ENCODE assay signal across 10 mouse cellular contexts in the genomic region with DNA sequence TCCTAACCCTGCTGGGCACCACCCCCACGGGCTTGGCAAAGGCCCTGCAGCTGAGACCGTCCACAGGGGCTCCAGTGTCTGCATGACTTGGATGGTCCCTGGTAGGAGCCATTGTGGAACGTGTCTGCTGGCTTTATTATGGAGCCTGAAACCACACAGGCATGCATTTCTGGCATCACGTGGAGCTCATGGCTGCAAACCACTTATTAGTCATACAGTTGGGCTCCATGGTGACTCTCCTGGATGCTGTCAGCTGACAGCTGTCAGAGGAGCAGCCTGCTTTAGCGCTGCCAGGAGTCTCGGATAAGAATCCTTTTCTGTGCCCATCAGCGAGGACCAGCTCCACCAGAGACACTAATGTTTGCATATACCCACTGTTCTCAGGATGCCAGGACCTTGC. TPM values are rescaled to one million over a fixed set of nuclear protein-coding genes. Genes with fewer than 3 reads are reported as not detected.
DNase-seq lines count a peak whose midpoint lies in the region; ATAC-seq lines count a peak whose summit lies in the region.
"Had no signal": no experiment of that assay in that cellular context is flagged by ENCODE, and none has a peak within 500 bp of the region (broad histone marks: within the 10 kb centered on the region; RNA-seq: fewer than 3 reads in every experiment).

No protein-coding gene starts in this region.

- H3K9me3 ChIP-seq in heart, embryonic 13.5 days, result no peaks in the 10 kb centered on the region
- H3K9me3 ChIP-seq in hindbrain, embryonic 12.5 days (replicated peaks), result no peaks in the 10 kb centered on the region

- no peak overlapping the region for H3K4me2 ChIP-seq in heart, embryonic 13.5 days
- no peak overlapping the region for H3K4me2 ChIP-seq in hindbrain, embryonic 12.5 days (replicated peaks)

- H3K4me1 ChIP-seq in heart, embryonic 13.5 days, result peaks cover 36% of the 10 kb centered on the region
- H3K4me1 ChIP-seq in hindbrain, embryonic 12.5 days, result no peaks in the 10 kb centered on the region

- DNase-seq in frontal cortex, adult 2 months (ENCODE audit: extremely low spot score in 1 of 2, low spot score in 1 of 2), result peak; percentile 39 to 62
- no peak for DNase-seq in frontal cortex, postnatal 10 days (ENCODE audit: low spot score in 2 of 2)
- DNase-seq in adipocyte (ENCODE audit: low spot score), result peak; percentile 14
- peak; percentile 54 to 78 for DNase-seq in left cerebral cortex, postnatal 25 days (ENCODE audit: low spot score in 2 of 2)
- DNase-seq in urinary bladder, adult 18-20 months (ENCODE audit: low spot score in 2 of 2), result no peak
- DNase-seq: kidney, postnatal 4 days had no signal

- no peak for ATAC-seq in heart, embryonic 13.5 days (ENCODE audit: extremely low read depth, insufficient number of reproducible peaks, low FRiP score, low TSS enrichment)
- no peak for ATAC-seq in inflammation-experienced regulatory T-cells, adult 6 months
- no peak for ATAC-seq in hindbrain, embryonic 12.5 days (ENCODE audit: low FRiP score)

- WGBS in heart, embryonic 13.5 days, result 57% methylated on average over 7 of the region's 7 CpGs
- 89% methylated on average over 7 of the region's 7 CpGs for WGBS in hindbrain, embryonic 12.5 days

- intact Hi-C loops in left cerebral cortex, postnatal 25 days (cut with DNase I), result no loop called here

- no peak overlapping the region for H3K9ac ChIP-seq in heart, embryonic 13.5 days
- H3K9ac ChIP-seq in hindbrain, embryonic 12.5 days, result no peak overlapping the region

- H3K36me3 ChIP-seq in heart, embryonic 13.5 days, result peaks cover 96% of the 10 kb centered on the region
- peaks cover 90% of the 10 kb centered on the region for H3K36me3 ChIP-seq in hindbrain, embryonic 12.5 days

- H3K4me3 ChIP-seq in heart, embryonic 13.5 days, result no peak overlapping the region
- H3K4me3 ChIP-seq in hindbrain, embryonic 12.5 days, result no peak overlapping the region
- H3K4me3 ChIP-seq: erythroblast, embryonic 14.5 days had no signal

- peak overlapping the region; percentile 76 for H3K27ac ChIP-seq in heart, embryonic 13.5 days (replicated peaks)
- H3K27ac ChIP-seq in hindbrain, embryonic 12.5 days, result no peak overlapping the region

- H3K27me3 ChIP-seq in heart, embryonic 13.5 days (replicated peaks), result no peaks in the 10 kb centered on the region
- H3K27me3 ChIP-seq in hindbrain, embryonic 12.5 days, result no peaks in the 10 kb centered on the region

RNA-seq across cellular contexts. Expression of a gene that starts 7.4 kb away (rescaled TPM):
- polyA plus RNA-seq in frontal cortex, adult 2 months (2012; rRNA removed), result 74.8 and 85.2 TPM in 2 replicates
- polyA plus RNA-seq in heart, embryonic 13.5 days (2015; fragmentation: Nextera tagmentation; extraction: Ambion mirVana), result 85.7 and 86.0 TPM in 2 replicates
- total RNA-seq in left cerebral cortex, postnatal 25 days (2021), result 10 to 100 TPM; 69.2 to 74.1 TPM
- 100 to 1,000 TPM; 127 to 153 (median 139) TPM for polyA plus RNA-seq in inflammation-experienced regulatory T-cells, adult 6 months (2017; shearing (Covaris generic))
- 145 and 153 TPM in 2 replicates for polyA plus RNA-seq in hindbrain, embryonic 12.5 days (2016; fragmentation: Nextera tagmentation; extraction: Ambion mirVana)

RNA-seq across cellular contexts. Expression of a gene that starts 7.8 kb away (rescaled TPM):
- polyA plus RNA-seq in frontal cortex, adult 2 months (2012; rRNA removed), result 9.4 and 11.0 TPM in 2 replicates
- polyA plus RNA-seq in heart, embryonic 13.5 days (2015; fragmentation: Nextera tagmentation; extraction: Ambion mirVana), result 801 and 908 TPM in 2 replicates
- total RNA-seq in left cerebral cortex, postnatal 25 days (2021), result 10 to 100 TPM in 1 of 2 experiments, 1 to 10 TPM in 1; 9.2 to 12.0 TPM
- polyA plus RNA-seq in inflammation-experienced regulatory T-cells, adult 6 months (2017; shearing (Covaris generic)), result 1 to 10 TPM; 1.6 to 2.3 (median 2.3) TPM
- 6.6 and 13.2 TPM in 2 replicates for polyA plus RNA-seq in hindbrain, embryonic 12.5 days (2016; fragmentation: Nextera tagmentation; extraction: Ambion mirVana)
- polyA plus RNA-seq: erythroblast, embryonic 14.5 days had no signal

RNA-seq across cellular contexts. Expression of a gene that starts 33.5 kb away (rescaled TPM):
- polyA plus RNA-seq in frontal cortex, adult 2 months (2012; rRNA removed), result 33.8 and 34.4 TPM in 2 replicates
- polyA plus RNA-seq in heart, embryonic 13.5 days (2015; fragmentation: Nextera tagmentation; extraction: Ambion mirVana), result 26.6 and 30.0 TPM in 2 replicates
- 10 to 100 TPM; 60.6 to 67.4 TPM for total RNA-seq in left cerebral cortex, postnatal 25 days (2021)
- 1 to 10 TPM; 4.8 to 7.2 (median 6.3) TPM for polyA plus RNA-seq in inflammation-experienced regulatory T-cells, adult 6 months (2017; shearing (Covaris generic))
- polyA plus RNA-seq in hindbrain, embryonic 12.5 days (2016; fragmentation: Nextera tagmentation; extraction: Ambion mirVana), result 26.1 and 26.6 TPM in 2 replicates

RNA-seq across cellular contexts. Expression of a gene that starts 42.1 kb away (rescaled TPM):
- polyA plus RNA-seq in frontal cortex, adult 2 months (2012; rRNA removed), result 10.8 and 15.9 TPM in 2 replicates
- polyA plus RNA-seq in heart, embryonic 13.5 days (2015; fragmentation: Nextera tagmentation; extraction: Ambion mirVana), result 5.8 and 6.9 TPM in 2 replicates
- total RNA-seq in left cerebral cortex, postnatal 25 days (2021), result 10 to 100 TPM in 1 of 2 experiments, 1 to 10 TPM in 1; 9.7 to 10.9 TPM
- 10 to 100 TPM; 15.9 to 27.5 (median 21.3) TPM for polyA plus RNA-seq in inflammation-experienced regulatory T-cells, adult 6 months (2017; shearing (Covaris generic))
- 8.5 TPM in 2 replicates for polyA plus RNA-seq in hindbrain, embryonic 12.5 days (2016; fragmentation: Nextera tagmentation; extraction: Ambion mirVana)

Comparison
In these comparisons a context has a peak if more than half of its experiments do, and no peak if none do; other contexts are left out.
1. DNase-seq: peak in frontal cortex, adult 2 months (2 of 2), adipocyte (single experiment) and left cerebral cortex, postnatal 25 days (2 of 2); none in frontal cortex, postnatal 10 days (0 of 2) and urinary bladder, adult 18-20 months (0 of 2).
2. RNA of a gene that starts 7.8 kb away (polyA plus RNA-seq): 801 to 908 TPM in heart, embryonic 13.5 days; 9.4 to 11.0 TPM in frontal cortex, adult 2 months, 6.6 to 13.2 TPM in hindbrain, embryonic 12.5 days and 1.6 to 2.3 TPM in inflammation-experienced regulatory T-cells, adult 6 months; every median in the first group is over 10 times any median in the second.